Mouse (Mus musculus) spleen, adult 2 months (tissue): ENCODE data around the gene Trp63.

Experiments used
- CTCF ChIP-seq: fragments of 200-500 bp; IDR thresholded peaks from 2 replicates; pipeline ENCODE4 v1.5.1; 2011; ENCODE audit warnings: mild to moderate bottlenecking, inconsistent platforms; ENCODE audit not compliant: insufficient read depth, insufficient read length, insufficient replicate concordance; ENCODE audit errors: extremely low read depth
- POLR2A ChIP-seq: fragments of 200-500 bp; IDR thresholded peaks from 2 replicates; pipeline ENCODE4 v1.6.1; 2011; ENCODE audit warnings: low read depth, low read length, inconsistent platforms

DNA sequence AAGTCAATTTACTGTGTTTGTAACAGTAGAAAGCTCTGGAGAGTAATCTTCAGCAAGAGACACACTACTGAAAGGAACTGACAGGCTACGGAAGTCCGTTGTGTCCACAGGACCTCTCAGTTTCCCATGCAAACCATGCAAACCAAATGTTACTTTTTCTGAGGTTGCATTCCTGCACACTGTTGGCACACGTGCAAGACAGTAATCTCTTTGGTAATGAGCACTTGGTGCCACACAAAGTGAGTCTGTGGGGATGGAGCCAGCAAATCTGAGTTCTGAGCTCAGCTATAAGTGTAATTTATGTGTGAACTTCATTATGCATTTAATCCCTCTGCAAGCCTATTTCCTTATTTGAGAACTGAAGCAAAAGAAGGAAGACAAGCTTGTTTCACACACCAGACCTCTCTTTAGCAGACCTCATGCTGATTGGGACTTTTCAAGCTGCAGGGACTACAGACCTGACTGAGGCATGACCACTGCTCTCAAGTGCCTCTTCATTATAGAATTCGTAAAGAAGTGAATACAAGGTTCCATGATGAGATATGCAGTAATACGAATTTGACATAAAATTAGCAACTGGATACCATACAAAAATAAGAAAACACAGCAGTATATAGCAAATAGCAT is 109.2 kb downstream of the Trp63 start:
- TF ChIP-seq CTCF (no peak), POLR2A (no peak)
